Mouse (Mus musculus) frontal cortex, adult (tissue): ENCODE measurements at regions not wholly inside any gene's neighbourhood (a gene's known extent, or its start where the extent isn't known, plus 50 kb on each side); places are given as distances from the start of the nearest gene placed in this dataset.
"Not testable (repeated sequence)": the region's sequence is repeated elsewhere in the genome, so short reads cannot be mapped to it uniquely, and the experiment has no call there.

Experiments used
- ATAC-seq: cut with Nextera tagmentation; 2 replicates; pipeline ENCODE4 v1.9.2; 2017; ENCODE audit warnings: mild to moderate bottlenecking, moderate library complexity, mixed read lengths; ENCODE audit not compliant: low TSS enrichment

DNA sequence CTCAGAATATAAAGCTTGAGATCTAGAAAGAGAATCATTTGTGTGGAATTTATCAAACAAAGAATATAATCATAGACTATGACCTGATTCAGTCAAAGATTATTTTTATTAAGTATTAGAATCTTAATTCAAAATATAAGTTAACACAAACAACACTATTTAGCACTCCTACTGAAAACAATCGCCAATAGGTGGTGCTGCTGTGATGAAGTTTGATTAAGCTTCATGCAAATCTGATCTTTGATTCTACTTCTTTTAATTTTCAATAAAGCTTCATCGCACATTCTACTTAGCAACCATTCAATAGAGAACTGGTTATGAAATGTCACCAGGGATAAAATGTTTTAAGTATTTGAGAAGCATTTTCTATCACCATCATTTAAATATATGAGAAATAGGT lies 1509.9 kb upstream of the Pcdh7 start:
- no peak for ATAC-seq

DNA sequence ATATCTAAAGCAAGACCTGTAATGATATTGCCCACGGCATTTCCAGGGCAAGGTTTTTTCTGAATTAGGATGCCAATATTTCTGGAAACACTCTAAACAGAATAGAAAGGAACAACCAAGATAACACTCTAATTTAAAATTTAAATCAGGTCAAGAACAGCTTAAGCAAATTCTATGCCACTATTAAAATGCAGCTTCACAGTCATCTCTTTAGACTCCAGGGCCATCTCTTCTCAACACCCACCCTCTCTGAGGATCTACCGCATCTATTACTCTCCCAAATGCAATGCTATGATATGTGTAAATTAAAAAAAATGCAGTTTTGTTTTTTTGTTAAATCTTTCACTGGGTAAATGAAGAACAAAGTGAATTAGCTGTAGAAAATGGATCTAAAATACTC lies 1501.9 kb upstream of the Pcdh7 start:
- ATAC-seq = peak; percentile 64; the same call in 1 of the 2 replicates

DNA sequence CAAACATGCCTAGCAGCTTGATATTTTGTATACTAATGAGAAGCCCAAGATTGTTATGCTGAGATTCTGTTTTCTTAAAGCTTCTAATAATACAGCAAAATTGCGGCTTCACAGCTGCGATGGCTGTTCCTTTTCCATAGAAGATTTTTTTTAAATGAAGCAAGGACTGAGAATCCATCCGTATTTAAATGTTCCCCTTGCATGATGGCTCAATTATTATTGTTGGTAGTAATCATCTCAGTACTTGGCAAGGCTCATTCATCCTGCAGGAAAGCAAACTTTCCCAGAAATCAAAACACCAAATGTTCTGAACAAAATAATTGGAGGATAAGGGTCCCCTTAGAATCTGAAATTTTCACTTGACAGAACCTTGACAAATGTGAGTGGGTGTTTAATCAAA lies 1451.6 kb upstream of the Pcdh7 start:
- ATAC-seq = 0 out of 2 replicates have a peak, but pooled peaks have one; percentile 27

DNA sequence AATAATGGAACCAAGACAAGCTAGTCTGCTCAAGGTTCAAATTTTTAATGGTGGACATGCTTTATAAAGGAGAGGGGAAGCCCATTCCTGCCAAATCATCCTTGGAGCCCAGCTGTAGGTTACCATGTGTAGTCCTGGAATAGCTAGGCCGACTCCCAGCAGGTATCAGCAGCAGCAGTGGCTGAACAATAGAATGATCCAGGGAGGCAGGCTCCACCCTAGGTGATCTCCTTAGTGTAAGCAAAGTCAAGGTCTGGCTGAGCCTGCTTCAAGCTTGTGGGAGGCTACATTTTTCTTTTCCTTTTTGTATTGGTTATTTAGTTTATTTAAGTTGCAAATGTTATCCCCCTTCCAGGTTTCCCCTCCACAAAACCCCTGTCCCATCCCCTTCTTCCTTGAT lies 1426.1 kb upstream of the Pcdh7 start:
- ATAC-seq = not testable (repeated sequence)
